Mouse (Mus musculus) kidney, embryonic 14.5 days (tissue): ENCODE data around the gene Per2. TPM values are rescaled to one million over a fixed set of nuclear protein-coding genes. Genes with fewer than 3 reads are reported as not detected.

Source experiments
- ATAC-seq: fragments of 200-750 bp; cut with Nextera tagmentation; 2 replicates; pipeline ENCODE4 v1.8.0; 2017; ENCODE audit warnings: moderate number of reproducible peaks, mild to moderate bottlenecking, moderate TSS enrichment, moderate library complexity; ENCODE audit not compliant: low FRiP score, low TSS enrichment
- H3K27ac ChIP-seq: fragments of 300-500 bp; sonication (generic); 2 replicates; pipeline ENCODE4 v1.5.1; 2014; ENCODE audit warnings: low read depth, mild to moderate bottlenecking, low read length, moderate library complexity, mixed read lengths
- H3K27me3 ChIP-seq: fragments of 300-500 bp; sonication (generic); 2 replicates; pipeline ENCODE4 v1.6.1; 2014; ENCODE audit warnings: mild to moderate bottlenecking, low read length; ENCODE audit not compliant: control insufficient read depth, insufficient read depth
- H3K36me3 ChIP-seq: fragments of 300-500 bp; sonication (generic); 2 replicates; pipeline ENCODE4 v1.6.1; 2014; ENCODE audit warnings: low read length, mixed read lengths; ENCODE audit not compliant: control insufficient read depth, insufficient read depth
- H3K4me1 ChIP-seq: fragments of 300-500 bp; sonication (generic); 2 replicates; pipeline ENCODE4 v1.6.1; 2014; ENCODE audit warnings: low read length, mixed read lengths; ENCODE audit not compliant: control insufficient read depth, insufficient read depth
- H3K4me2 ChIP-seq: fragments of 300-500 bp; sonication (generic); replicated peaks from 2 replicates; pipeline ENCODE4 v1.6.1; 2014; ENCODE audit warnings: low read depth, mild to moderate bottlenecking, low read length
- H3K4me3 ChIP-seq: fragments of 300-500 bp; sonication (generic); 2 replicates; pipeline ENCODE4 v1.5.1; 2014; ENCODE audit warnings: mild to moderate bottlenecking, low read length
- H3K9ac ChIP-seq: fragments of 300-500 bp; sonication (generic); 2 replicates; pipeline ENCODE4 v1.6.1; 2014; ENCODE audit warnings: low read depth, mild to moderate bottlenecking, low read length, moderate library complexity
- H3K9me3 ChIP-seq: fragments of 300-500 bp; sonication (generic); 2 replicates; pipeline ENCODE4 v1.6.1; 2016; ENCODE audit warnings: low read length; ENCODE audit not compliant: control insufficient read depth
- WGBS: fragments of 180-500 bp; shearing (Covaris S2); extraction: QIAGEN DNeasy Blood & Tissue Kit; methylation state at CpG from one replicate; pipeline ENCODE4 v1.1.7; 2014; 5-methylcytosine and 5-hydroxymethylcytosine counted together
- polyA plus RNA-seq: library from polyadenylated mRNA; unstranded; fragments of >200 nt; fragmentation: Nextera tagmentation; extraction: Ambion mirVana; gene quantifications from 2 replicates; pipeline ENCODE4 v1.2.1, GENCODE M21; 2014

The Per2 gene
- polyA plus RNA-seq, 1 experiment from 2014 or later = 3.6 TPM

GRCm38 (mm10) chr1:91429212-91429611, 29.9 kb downstream of the Per2 start:
- H3K27ac ChIP-seq = no peak overlapping the region
- H3K4me1 ChIP-seq = no peaks in the 10 kb centered on the region
- no peak for ATAC-seq
- no peak overlapping the region for H3K4me2 ChIP-seq
- H3K9ac ChIP-seq = no peak overlapping the region
- H3K9me3 ChIP-seq = no peaks in the 10 kb centered on the region
- 95% methylated on average over 10 of the region's 10 CpGs for WGBS
- no peak overlapping the region for H3K4me3 ChIP-seq
- H3K27me3 ChIP-seq = no peaks in the 10 kb centered on the region
- H3K36me3 ChIP-seq = no peaks in the 10 kb centered on the region

DNA sequence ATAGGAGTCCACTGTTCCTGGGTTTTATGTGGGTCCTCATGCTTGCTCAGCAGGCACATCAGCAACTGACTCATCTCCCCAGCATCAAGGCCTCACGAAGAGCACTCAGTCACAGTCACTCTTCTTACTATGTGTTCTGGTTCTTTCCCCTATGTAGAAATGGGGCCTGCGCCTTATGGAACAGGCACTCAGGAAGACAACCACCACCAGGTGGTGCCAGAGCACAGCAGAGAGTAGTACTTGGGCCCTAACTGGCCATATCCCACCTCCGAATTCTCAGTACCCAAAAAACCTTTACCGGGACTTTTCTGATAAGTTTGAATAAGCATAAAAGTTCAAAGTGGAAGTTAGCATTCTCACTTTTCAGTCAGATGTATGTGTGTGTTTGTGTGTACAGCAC, 30.5 kb downstream of the Per2 start:
- no peaks in the 10 kb centered on the region for H3K4me1 ChIP-seq
- H3K9ac ChIP-seq = no peak overlapping the region
- no peaks in the 10 kb centered on the region for H3K27me3 ChIP-seq
- H3K27ac ChIP-seq = no peak overlapping the region
- WGBS = 34% methylated on average over 4 of the region's 4 CpGs
- H3K9me3 ChIP-seq = no peaks in the 10 kb centered on the region
- ATAC-seq = 0 out of 2 replicates have a peak, but pooled peaks have one; percentile 69
- H3K36me3 ChIP-seq = no peaks in the 10 kb centered on the region
- no peak overlapping the region for H3K4me3 ChIP-seq
- no peak overlapping the region for H3K4me2 ChIP-seq

DNA sequence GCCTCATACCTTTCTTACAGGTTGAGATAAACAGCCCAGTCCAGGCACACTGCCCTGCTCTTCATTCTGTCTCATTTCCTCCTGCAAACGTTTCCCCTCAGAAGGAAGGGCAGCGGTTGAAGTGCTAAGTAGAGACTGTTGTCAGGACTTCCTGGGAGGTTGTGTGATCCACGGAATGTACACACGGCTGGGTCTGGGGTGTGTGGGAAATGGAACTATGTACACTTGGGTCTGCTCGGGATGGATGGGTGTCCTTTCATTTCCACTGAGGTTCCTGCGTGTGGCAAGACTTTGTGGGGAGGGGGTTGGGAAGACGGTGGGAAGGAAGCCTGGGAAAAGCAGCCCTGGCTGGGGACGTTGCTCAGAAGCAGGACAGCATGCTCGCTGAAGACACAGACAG, 32.7 kb downstream of the Per2 start:
- H3K9me3 ChIP-seq = no peaks in the 10 kb centered on the region
- no peak overlapping the region for H3K4me2 ChIP-seq
- H3K27me3 ChIP-seq = no peaks in the 10 kb centered on the region
- no peak overlapping the region for H3K9ac ChIP-seq
- ATAC-seq = no peak
- 78% methylated on average over 9 of the region's 9 CpGs for WGBS
- no peak overlapping the region for H3K27ac ChIP-seq
- H3K4me1 ChIP-seq = no peaks in the 10 kb centered on the region
- no peaks in the 10 kb centered on the region for H3K36me3 ChIP-seq
- H3K4me3 ChIP-seq = no peak overlapping the region

DNA sequence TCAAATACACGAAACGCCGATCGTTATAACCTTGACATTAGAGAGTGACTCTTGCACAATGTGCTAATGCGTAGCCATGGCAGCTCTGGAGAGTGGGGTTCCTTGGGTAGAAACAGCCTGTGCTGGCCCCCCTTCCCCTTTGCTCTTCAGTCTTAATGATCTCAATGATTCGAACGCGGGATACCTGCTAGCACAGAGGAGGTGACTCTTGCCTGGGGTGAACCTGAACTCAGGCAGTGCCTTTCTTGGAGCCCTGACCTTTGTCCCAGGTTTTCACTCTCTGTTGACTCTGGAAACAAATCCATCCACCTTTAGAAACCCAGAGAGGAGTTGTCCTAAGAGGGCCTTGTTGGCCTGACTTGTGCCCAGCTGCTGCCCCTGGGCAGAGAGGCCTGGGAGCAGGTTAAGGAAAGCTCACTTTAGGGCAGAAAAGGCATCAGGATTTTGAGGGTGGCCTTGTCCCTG, 38.5 kb downstream of the Per2 start:
- no peaks in the 10 kb centered on the region for H3K4me1 ChIP-seq
- no peak overlapping the region for H3K4me2 ChIP-seq
- H3K9me3 ChIP-seq = no peaks in the 10 kb centered on the region
- WGBS = 93% methylated on average over 8 of the region's 8 CpGs
- no peaks in the 10 kb centered on the region for H3K27me3 ChIP-seq
- H3K36me3 ChIP-seq = peaks cover 4% of the 10 kb centered on the region; the same call in 1 of the 2 replicates
- no peak for ATAC-seq
- no peak overlapping the region for H3K4me3 ChIP-seq
- H3K9ac ChIP-seq = no peak overlapping the region
- H3K27ac ChIP-seq = no peak overlapping the region

- WGBS = 63% methylated on average over 10 of the region's 10 CpGs
- no peaks in the 10 kb centered on the region for H3K9me3 ChIP-seq
Observed at GRCm38 (mm10) chr1:91419862-91420600, 39.1 kb downstream of the Per2 start.

GRCm38 (mm10) chr1:91417991-91418390, 41.1 kb downstream of the Per2 start:
- ATAC-seq = no peak
- H3K27ac ChIP-seq = no peak overlapping the region
- H3K4me3 ChIP-seq = no peak overlapping the region
- H3K36me3 ChIP-seq = peaks cover 4% of the 10 kb centered on the region; the same call in 1 of the 2 replicates
- H3K27me3 ChIP-seq = no peaks in the 10 kb centered on the region
- WGBS = 65% methylated on average over 1 of the region's 1 CpGs
- H3K9ac ChIP-seq = no peak overlapping the region
- no peak overlapping the region for H3K4me2 ChIP-seq
- H3K9me3 ChIP-seq = no peaks in the 10 kb centered on the region
- peaks cover 13% of the 10 kb centered on the region for H3K4me1 ChIP-seq

More at GRCm38 (mm10) chr1:91419862-91420600, 39.1 kb downstream of the Per2 start:
- peaks cover 3% of the 10 kb centered on the region; the same call in 1 of the 2 replicates for H3K4me1 ChIP-seq
- H3K9ac ChIP-seq = 0 out of 2 replicates have a peak overlapping the region, but pooled peaks have one; percentile 12
- H3K36me3 ChIP-seq = peaks cover 4% of the 10 kb centered on the region; the same call in 1 of the 2 replicates
- H3K27me3 ChIP-seq = no peaks in the 10 kb centered on the region
- H3K4me2 ChIP-seq = no peak overlapping the region
- no peak for ATAC-seq
- no peak overlapping the region for H3K27ac ChIP-seq
- no peak overlapping the region for H3K4me3 ChIP-seq

- Histone ChIP-seq H3K9me3 (no peaks in the 10 kb centered on the region), H3K4me2 (no peak overlapping the region), H3K36me3 (peaks cover 4% of the 10 kb centered on the region; the same call in 1 of the 2 replicates), H3K9ac (peak overlapping the region; percentile 63; the same call in 1 of the 2 replicates), H3K4me3 (no peak overlapping the region), H3K27ac (0 out of 2 replicates have a peak overlapping the region, but pooled peaks have one; percentile 94), H3K4me1 (peaks cover 19% of the 10 kb centered on the region), H3K27me3 (no peaks in the 10 kb centered on the region)
- 74% methylated on average over 5 of the region's 5 CpGs for WGBS
- ATAC-seq = no peak
Observed at GRCm38 (mm10) chr1:91415311-91415710, 43.8 kb downstream of the Per2 start.

GRCm38 (mm10) chr1:91414903-91415302, 44.2 kb downstream of the Per2 start:
- no peak overlapping the region for H3K4me2 ChIP-seq
- WGBS = 46% methylated on average over 4 of the region's 4 CpGs
- H3K27ac ChIP-seq = peak overlapping the region; percentile 94; the same call in 1 of the 2 replicates
- H3K9me3 ChIP-seq = no peaks in the 10 kb centered on the region
- peaks cover 4% of the 10 kb centered on the region; the same call in 1 of the 2 replicates for H3K36me3 ChIP-seq
- peaks cover 19% of the 10 kb centered on the region for H3K4me1 ChIP-seq
- no peak overlapping the region for H3K4me3 ChIP-seq
- ATAC-seq = no peak
- H3K9ac ChIP-seq = peak overlapping the region; percentile 63; the same call in 1 of the 2 replicates
- H3K27me3 ChIP-seq = no peaks in the 10 kb centered on the region
